Mouse (Mus musculus) CH12.LX (cell line): ENCODE data around the gene Ryr1. TPM values are rescaled to one million over a fixed set of nuclear protein-coding genes. Genes with fewer than 3 reads are reported as not detected.

Experiments
- DNase-seq: peaks from one replicate; pipeline ENCODE4 v3.0.0-alpha.2; 2013; ENCODE audit errors: extremely low read depth
- H3K27ac ChIP-seq: 2 replicates; pipeline ENCODE4 v1.5.1; 2012; ENCODE audit warnings: low read depth, mild to moderate bottlenecking, control low read depth, moderate library complexity; ENCODE audit not compliant: insufficient read depth
- H3K27me3 ChIP-seq: replicated peaks from 2 replicates; pipeline ENCODE3; 2012; ENCODE audit warnings: inconsistent platforms
- H3K36me3 ChIP-seq, 2 experiments: replicated peaks in 1 of 2; 2 replicates each; pipeline versions ENCODE3 to v1.6.1; 2012; ENCODE audit warnings: inconsistent platforms in 1 of 2, low read length in 1 of 2, mild to moderate bottlenecking in 1 of 2, mixed read lengths in 1 of 2, moderate library complexity in 1 of 2; ENCODE audit not compliant: control insufficient read depth in 1 of 2, insufficient read depth in 1 of 2
- H3K4me1 ChIP-seq, 2 experiments: 2 replicates each; pipeline ENCODE4 v1.6.1; 2012; ENCODE audit warnings: inconsistent platforms in 1 of 2, moderate library complexity in 1 of 2; ENCODE audit not compliant: insufficient read depth in 2 of 2, control insufficient read depth in 1 of 2
- H3K4me2 ChIP-seq: 2 replicates; pipeline ENCODE4 v1.6.1; 2012; ENCODE audit warnings: low read depth, mild to moderate bottlenecking, control low read depth; ENCODE audit not compliant: poor library complexity, insufficient read depth, severe bottlenecking
- H3K4me3 ChIP-seq, 3 experiments: fragments of 150-350 bp in 1 of 3; sonication (generic) in 1 of 3; replicated peaks in 1 of 3; 2 replicates each; pipeline versions ENCODE3 to v1.5.1; 2011 to 2012; ENCODE audit warnings: low read depth in 2 of 3, low read length in 2 of 3, mild to moderate bottlenecking in 2 of 3, moderate library complexity in 2 of 3, control low read depth in 1 of 3, improper control_type of control experiment in 1 of 3, inconsistent platforms in 1 of 3, mixed read lengths in 1 of 3; ENCODE audit not compliant: poor library complexity in 1 of 3
- H3K79me2 ChIP-seq: replicated peaks from 2 replicates; pipeline ENCODE4 v1.6.1; 2012; ENCODE audit warnings: mild to moderate bottlenecking, moderate library complexity; ENCODE audit not compliant: control insufficient read depth, poor library complexity, insufficient read depth, severe bottlenecking; ENCODE audit errors: extremely low read depth
- H3K9ac ChIP-seq: 2 replicates; pipeline ENCODE4 v1.6.1; 2012; ENCODE audit warnings: low read depth, mild to moderate bottlenecking, control low read depth, moderate library complexity; ENCODE audit not compliant: insufficient read depth
- H3K9me3 ChIP-seq: replicated peaks from 2 replicates; pipeline ENCODE3; 2012; ENCODE audit warnings: low read length, inconsistent platforms, mixed read lengths
- BHLHE40 ChIP-seq: IDR thresholded peaks from 2 replicates; pipeline ENCODE4 v1.6.1; 2011; ENCODE audit warnings: mild to moderate bottlenecking, low read depth, low read length, improper control_type of control experiment
- CHD2 ChIP-seq: IDR thresholded peaks from 2 replicates; pipeline ENCODE4 v1.6.1; 2011; ENCODE audit warnings: low read length, improper control_type of control experiment
- ELF1 ChIP-seq: IDR thresholded peaks from 2 replicates; pipeline ENCODE4 v1.6.1; 2014; ENCODE audit warnings: low read depth, mild to moderate bottlenecking, inconsistent platforms, low read length, improper control_type of control experiment
- EP300 ChIP-seq: IDR thresholded peaks from 2 replicates; pipeline ENCODE4 v1.6.1; 2011; ENCODE audit warnings: low read length, improper control_type of control experiment
- IRF4 ChIP-seq: IDR thresholded peaks from 2 replicates; pipeline ENCODE4 v1.6.1; 2014; ENCODE audit warnings: low read depth, mild to moderate bottlenecking, inconsistent platforms, low read length, improper control_type of control experiment
- JUND ChIP-seq: conservative IDR thresholded peaks from 2 replicates; pipeline ENCODE4 v1.6.1; 2011; ENCODE audit warnings: low read depth, low read length, improper control_type of control experiment
- KAT2A ChIP-seq: IDR thresholded peaks from 2 replicates; pipeline ENCODE4 v1.6.1; 2012; ENCODE audit warnings: low read length, improper control_type of control experiment, inconsistent platforms; ENCODE audit not compliant: insufficient replicate concordance
- MAZ ChIP-seq: IDR thresholded peaks from 2 replicates; pipeline ENCODE4 v1.6.1; 2012; ENCODE audit warnings: low read depth, mild to moderate bottlenecking, inconsistent platforms, low read length, improper control_type of control experiment, moderate library complexity
- MEF2A ChIP-seq: IDR thresholded peaks from 2 replicates; pipeline ENCODE4 v1.6.1; 2014; ENCODE audit warnings: low read depth, mild to moderate bottlenecking, inconsistent platforms, low read length, improper control_type of control experiment, borderline replicate concordance
- MYC ChIP-seq: IDR thresholded peaks from 2 replicates; pipeline ENCODE4 v1.6.1; 2011; ENCODE audit warnings: low read depth, mild to moderate bottlenecking, improper control_type of control experiment, low read length
- NELFE ChIP-seq: IDR thresholded peaks from 2 replicates; pipeline ENCODE4 v1.6.1; 2011; ENCODE audit warnings: low read depth, low read length, improper control_type of control experiment
- NRF1 ChIP-seq: IDR thresholded peaks from 2 replicates; pipeline ENCODE4 v1.6.1; 2014; ENCODE audit warnings: low read depth, mild to moderate bottlenecking, inconsistent platforms, low read length, improper control_type of control experiment, moderate library complexity
- PAX5 ChIP-seq: IDR thresholded peaks from 2 replicates; pipeline ENCODE4 v1.6.1; 2012; ENCODE audit warnings: low read length, inconsistent platforms, mixed read lengths
- POLR2AphosphoS2 ChIP-seq: IDR thresholded peaks from 2 replicates; pipeline ENCODE4 v1.6.1; 2011; ENCODE audit warnings: low read depth, low read length, improper control_type of control experiment
- TBP ChIP-seq: conservative IDR thresholded peaks from 2 replicates; pipeline ENCODE4 v1.6.1; 2011; ENCODE audit warnings: low read depth, low read length, improper control_type of control experiment
- TCF12 ChIP-seq: IDR thresholded peaks from 2 replicates; pipeline ENCODE4 v1.6.1; 2014; ENCODE audit warnings: low read depth, mild to moderate bottlenecking, inconsistent platforms, low read length, improper control_type of control experiment
- UBTF ChIP-seq: IDR thresholded peaks from 2 replicates; pipeline ENCODE4 v1.6.1; 2012; ENCODE audit warnings: low read depth, mild to moderate bottlenecking, inconsistent platforms, low read length, improper control_type of control experiment, moderate library complexity
- USF1 ChIP-seq: IDR thresholded peaks from 2 replicates; pipeline ENCODE4 v1.6.1; 2014; ENCODE audit warnings: low read depth, mild to moderate bottlenecking, inconsistent platforms, low read length, improper control_type of control experiment
- USF2 ChIP-seq: conservative IDR thresholded peaks from 2 replicates; pipeline ENCODE4 v1.6.1; 2011; ENCODE audit warnings: low read depth, low read length, improper control_type of control experiment
- ZKSCAN1 ChIP-seq: IDR thresholded peaks from 2 replicates; pipeline ENCODE4 v1.6.1; 2012; ENCODE audit warnings: low read depth, inconsistent platforms, low read length, improper control_type of control experiment, borderline replicate concordance
- ZNF384 ChIP-seq: IDR thresholded peaks from 2 replicates; pipeline ENCODE4 v1.6.1; 2012; ENCODE audit warnings: low read depth, low read length, improper control_type of control experiment, inconsistent platforms
- dilution Hi-C: fragments of 300-500 bp; cut with MboI; formaldehyde crosslinking; loops from 2 replicates; pipeline ENCODE4 v1.14.3; 2020; ENCODE audit warnings: low sequenced_read_pairs; ENCODE audit not compliant: extremely low pct_unique_long_range_greater_than_20kb, extremely low pct_ligation_motif_present
- in situ Hi-C: fragments of 300-500 bp; cut with MboI; formaldehyde crosslinking; loops from 3 replicates; pipeline ENCODE4 v1.14.3; 2019; ENCODE audit warnings: low sequenced_read_pairs, low pct_ligation_motif_present, low pct_unique_long_range_greater_than_20kb, mixed read lengths
- polyA plus RNA-seq: library from polyadenylated mRNA; unstranded; fragments of >175 nt; gene quantifications from 2 replicates; pipeline ENCODE4 v1.2.1, GENCODE M21; 2012; ENCODE audit warnings: low read depth; ENCODE audit not compliant: insufficient read length
- total RNA-seq, 2 experiments: library from RNA; depleted of rRNA; stranded (reverse); fragments of 300-350 nt in 1 of 2; fragments of >200 nt in 1 of 2; gene quantifications; 2 replicates each; pipeline ENCODE4 v1.2.3; 2012 to 2014

Gene Ryr1
- total and polyA plus RNA-seq, 3 experiments = 0.43 to 1.1 (median 0.68) TPM

DNA sequence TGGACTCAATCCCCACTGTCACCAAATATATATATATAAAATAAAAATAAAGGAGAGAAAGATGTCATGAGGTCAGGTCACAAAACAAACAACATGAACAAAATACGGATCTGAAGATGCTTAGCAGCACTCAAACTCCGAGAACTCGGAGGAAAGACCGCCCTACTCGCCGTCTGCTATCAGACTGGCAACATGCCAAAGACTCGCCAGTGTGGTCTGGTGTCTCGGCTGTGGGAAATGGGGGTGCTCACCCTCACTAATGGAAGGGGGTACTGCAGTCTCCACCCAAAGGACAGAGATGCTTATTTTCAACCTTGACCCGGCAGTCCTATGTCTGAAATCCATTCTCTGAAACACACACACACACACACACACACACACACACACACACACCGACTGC is 93.3 kb downstream of the Ryr1 start:
- H3K27ac ChIP-seq = no peak overlapping the region
- H3K36me3 ChIP-seq = peaks cover 0 to 3% of the 10 kb centered on the region in 2 experiments
- in situ Hi-C loops = loop anchor here (25.0 kb wide), 1 partner anchor 244 kb away; the partner anchor contains the start of gene Rinl

DNA sequence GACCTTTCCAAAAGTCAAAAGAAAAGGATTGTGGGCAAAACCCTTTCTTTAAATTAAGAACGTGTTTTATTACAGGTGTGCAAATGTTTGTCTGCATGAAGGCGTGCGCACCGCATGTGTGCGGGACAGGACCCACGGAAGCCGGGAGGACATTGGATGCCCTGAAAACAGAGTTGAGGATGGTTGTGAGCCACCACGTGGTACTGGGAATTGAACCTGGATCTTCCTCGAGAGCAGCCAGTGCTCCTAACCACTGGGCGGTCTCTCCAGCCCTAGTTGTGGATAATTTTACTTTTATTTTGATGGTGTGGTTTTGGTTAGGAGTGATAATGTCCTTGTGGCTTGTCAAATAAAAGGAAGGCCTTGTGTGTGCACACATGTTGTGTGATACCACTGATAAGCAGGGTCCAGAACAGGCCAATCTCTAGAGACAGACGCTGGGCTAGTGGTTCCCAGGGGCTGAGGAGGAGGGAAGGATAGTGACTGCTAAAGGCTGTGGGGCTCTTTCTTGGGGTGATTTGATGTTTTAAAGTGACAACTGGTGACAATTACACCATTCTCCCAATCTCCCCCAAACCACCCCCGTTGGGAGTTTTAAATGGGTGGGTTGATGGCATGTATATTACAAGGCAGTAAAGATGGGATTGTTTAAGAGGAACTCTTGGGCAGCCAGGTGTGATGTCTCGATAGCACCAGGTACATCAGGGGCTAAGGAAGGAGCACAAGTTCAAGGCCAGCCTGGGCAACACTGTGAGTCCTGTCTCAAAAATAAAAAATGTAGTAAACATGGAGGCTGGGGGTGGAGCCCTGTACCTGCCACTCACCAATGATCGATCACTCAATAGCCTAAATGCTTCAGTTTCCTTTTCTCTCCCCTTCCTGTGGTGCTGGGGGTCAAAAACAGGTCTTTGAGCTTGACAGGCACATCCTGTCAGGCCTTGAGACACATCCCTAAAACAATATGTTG is 95.0 kb downstream of the Ryr1 start:
- peaks cover 0 to 1% of the 10 kb centered on the region in 2 experiments for H3K36me3 ChIP-seq
- TF ChIP-seq EP300 (no peak), USF2 (no peak), UBTF (no peak), BHLHE40 (no peak), KAT2A (no peak), ZNF384 (no peak), TCF12 (no peak)
- TF ChIP-seq, all 38 proteins: peak for 0
- DNase-seq = no peak
- in situ Hi-C loops (loop anchor here (25.0 kb wide), 1 partner anchor 243 kb away; the partner anchor contains the start of gene Rinl), dilution Hi-C loops (no loop called here)
- H3K4me1 ChIP-seq = peaks cover 9 to 28% of the 10 kb centered on the region in 2 experiments
- no peak overlapping the region for H3K27ac ChIP-seq
- no peak overlapping the region for H3K4me3 ChIP-seq
- peaks cover 2% of the 10 kb centered on the region for H3K9me3 ChIP-seq
- H3K79me2 ChIP-seq = no peaks in the 10 kb centered on the region
- H3K4me2 ChIP-seq = no peak overlapping the region
- no peaks in the 10 kb centered on the region for H3K27me3 ChIP-seq
- H3K9ac ChIP-seq = no peak overlapping the region

More for the DNA sequence above, 93.3 kb downstream of the Ryr1 start:
- Histone ChIP-seq H3K9me3 (peaks cover 8% of the 10 kb centered on the region), H3K4me1 (peaks cover 8 to 13% of the 10 kb centered on the region in 2 experiments), H3K4me3 (no peak overlapping the region), H3K27me3 (no peaks in the 10 kb centered on the region), H3K79me2 (no peaks in the 10 kb centered on the region), H3K4me2 (no peak overlapping the region), H3K9ac (no peak overlapping the region)
- no peak for DNase-seq
- dilution Hi-C loops = no loop called here
- TF ChIP-seq ELF1 = no peak
- no peak for TF ChIP-seq NRF1
- no peak for TF ChIP-seq MAZ
- no peak for TF ChIP-seq UBTF
- TF ChIP-seq POLR2AphosphoS2 = no peak
- TF ChIP-seq MYC = no peak
- no peak for TF ChIP-seq PAX5
- no peak for TF ChIP-seq CHD2
- TF ChIP-seq IRF4 = no peak
- no peak for TF ChIP-seq MEF2A
- TF ChIP-seq TBP = no peak
- no peak for TF ChIP-seq JUND
- TF ChIP-seq EP300 = no peak
- TF ChIP-seq ZKSCAN1 = no peak
- no peak for TF ChIP-seq TCF12
- TF ChIP-seq USF1 = no peak
- TF ChIP-seq NELFE = no peak
